Mouse (Mus musculus) NIH3T3 (cell line): ENCODE results near the gene Gli2.

Source experiments
- DNase-seq: peaks from one replicate; pipeline ENCODE4 v3.0.0-alpha.2; 2012; ENCODE audit warnings: low read depth

Gli2 gene

DNA sequence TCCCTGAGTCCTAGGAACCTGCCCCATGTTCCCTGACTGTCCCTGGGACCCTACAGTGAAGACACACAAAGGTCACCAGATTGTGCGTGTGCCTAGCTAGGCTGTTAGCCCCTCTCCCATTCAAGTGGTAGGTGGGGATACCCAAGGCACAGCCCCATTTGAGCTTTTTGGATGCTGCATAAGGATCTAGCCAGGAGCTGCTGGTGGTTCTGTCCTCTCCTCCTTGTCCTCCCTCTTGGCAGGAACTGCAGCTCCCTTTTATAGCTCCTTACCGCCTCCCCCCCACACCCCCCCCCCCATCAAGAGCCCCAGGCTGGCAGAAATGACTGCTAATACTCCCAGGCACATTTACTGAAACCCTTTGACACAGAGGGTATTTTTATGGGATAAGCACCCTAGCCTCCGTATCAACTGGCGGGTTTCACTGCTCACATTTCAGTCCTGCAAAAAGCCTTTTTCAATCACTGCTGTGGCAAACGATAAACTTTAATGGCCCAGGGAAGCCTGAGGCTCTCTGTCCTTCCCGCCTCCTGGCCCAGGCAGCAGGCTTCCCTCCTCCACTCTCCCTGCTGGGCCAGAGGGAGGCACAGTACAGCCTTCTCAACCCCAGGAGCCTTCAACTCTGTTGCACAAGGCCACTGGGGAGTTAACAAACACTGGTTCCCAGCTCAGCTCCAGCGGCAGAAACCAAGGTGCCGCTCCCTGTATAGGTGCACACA, 151.4 kb downstream of the Gli2 start:
- DNase-seq = no peak

DNA sequence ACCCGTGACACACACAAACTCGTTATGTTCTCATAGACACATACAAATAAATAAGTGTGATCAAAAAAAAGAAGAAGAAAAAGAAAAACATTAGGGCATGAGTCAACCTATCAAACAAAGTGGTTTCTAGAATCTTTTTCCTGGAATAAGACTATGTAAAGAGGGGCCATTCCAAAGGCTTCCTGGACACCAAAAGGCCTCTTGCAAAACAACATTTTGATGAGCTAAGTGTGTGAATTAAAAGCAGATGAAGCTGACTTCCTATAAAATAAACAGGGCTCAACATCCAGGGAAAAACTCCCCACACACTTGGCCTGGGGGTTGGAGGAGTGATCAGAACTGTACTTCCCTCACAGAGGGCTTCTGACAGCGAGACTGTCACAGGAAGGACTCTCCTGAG, 155.1 kb downstream of the Gli2 start:
- DNase-seq = peak; percentile 74

DNA sequence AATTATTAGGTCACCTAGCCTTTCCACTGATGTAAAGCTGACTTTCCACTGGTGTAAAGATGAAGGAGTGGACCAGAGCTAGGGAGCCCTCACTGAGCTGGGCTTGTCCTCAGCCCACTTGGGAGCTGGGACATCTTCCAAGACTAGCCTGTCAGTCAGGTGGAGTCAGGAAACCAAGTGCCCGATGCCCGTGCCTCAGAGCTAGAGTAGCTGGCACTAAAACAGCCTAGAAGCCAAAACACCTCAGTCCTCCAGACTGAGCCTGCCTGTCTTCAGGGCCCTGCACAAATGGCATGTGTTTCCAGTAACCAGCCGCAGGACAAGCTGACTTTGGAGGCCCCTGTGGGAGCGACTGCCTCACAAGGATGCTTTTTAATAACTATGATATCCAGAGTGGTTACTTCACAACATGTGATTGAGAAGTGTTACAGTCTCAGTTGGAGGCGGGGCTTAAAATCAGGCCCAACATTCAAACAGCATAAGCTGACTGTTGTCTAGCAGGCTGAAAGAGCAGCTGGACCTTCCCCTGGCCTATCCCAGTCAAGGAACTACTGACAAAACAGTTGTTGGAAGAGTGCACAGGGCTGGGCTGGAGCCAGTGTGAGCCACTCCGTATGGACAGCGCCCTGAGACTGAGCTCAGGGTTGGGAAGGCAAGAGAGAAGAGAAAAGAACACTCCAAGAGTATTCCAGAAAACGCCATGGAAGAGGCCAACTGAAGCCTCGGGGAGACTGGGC, 158.2 kb downstream of the Gli2 start:
- DNase-seq = peak; percentile 49

DNA sequence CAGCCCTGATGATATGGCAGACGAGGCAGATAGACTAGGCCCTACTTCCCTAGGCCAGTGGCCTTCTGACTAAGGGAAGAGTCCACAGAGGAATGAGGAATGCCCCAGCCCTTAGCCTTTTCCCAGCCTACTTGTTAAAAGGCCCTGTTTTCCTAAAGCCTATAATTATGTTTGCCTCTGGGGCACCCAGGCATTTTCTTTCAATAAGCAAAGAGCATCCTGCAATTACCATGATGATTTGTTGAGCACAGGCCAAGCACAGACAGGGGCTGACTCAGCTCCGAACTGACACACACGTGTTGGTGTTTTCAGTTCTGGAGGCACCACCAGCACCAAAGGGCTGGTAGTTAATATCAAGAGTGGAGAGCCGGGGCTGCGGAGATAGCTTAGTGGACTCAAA, 162.0 kb downstream of the Gli2 start:
- DNase-seq = peak; percentile 62

DNA sequence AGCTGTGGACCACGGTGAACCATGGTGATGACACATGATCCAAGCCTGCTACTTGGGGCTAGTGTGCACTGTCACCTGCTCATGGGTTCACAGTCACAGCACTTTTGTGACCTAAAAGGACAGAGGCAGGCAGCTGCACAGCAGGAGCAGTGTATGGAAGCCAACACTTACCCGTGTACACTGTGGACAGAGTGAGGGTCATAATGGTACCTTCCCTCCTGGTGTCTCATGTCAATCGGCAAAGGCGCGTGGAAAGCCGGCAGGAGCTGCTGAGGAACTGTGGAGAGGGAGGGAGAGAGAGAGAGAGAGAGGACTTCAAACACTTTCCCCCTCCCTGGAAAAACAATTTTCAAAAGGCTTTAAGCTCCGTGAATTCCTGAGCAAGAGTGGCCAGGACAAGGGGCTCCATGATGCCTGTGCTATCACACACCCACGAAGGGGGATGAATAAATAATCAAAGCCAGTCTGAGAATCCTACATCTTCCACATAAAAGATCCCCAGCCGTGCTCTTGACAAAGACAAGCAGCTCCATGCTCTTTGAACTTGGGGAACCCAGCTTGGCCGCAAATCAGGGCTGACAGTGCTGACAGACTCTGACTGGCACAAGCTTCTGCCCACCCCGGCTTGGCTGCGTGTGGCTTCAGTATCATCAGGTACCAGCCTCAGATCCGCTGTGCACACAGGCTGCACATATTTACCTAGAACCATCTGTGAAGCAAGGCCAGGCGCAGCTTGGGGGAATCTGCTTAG, 163.1 kb downstream of the Gli2 start:
- DNase-seq = no peak

DNA sequence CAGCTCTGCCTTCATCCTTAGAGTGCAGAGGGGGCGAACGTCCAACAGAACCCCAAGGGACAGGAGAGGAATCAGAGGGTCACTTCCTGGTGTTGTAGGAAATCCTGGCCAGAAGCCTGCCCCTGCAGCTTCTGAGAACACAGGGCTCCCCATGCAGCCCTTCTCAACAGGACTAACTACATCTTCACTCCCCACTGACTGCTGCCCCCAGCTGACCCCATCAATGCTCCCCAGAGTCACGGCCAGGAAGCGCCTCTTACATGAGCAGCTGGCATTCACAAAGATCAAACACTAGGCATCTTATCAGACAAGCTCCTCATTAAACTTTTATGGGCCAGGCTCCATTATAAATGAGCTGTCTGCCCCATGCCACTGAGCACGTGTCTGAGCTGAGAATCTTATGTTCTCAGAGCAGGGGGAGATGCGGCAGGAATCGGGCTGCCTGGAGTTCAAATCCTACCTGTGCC, 172.6 kb downstream of the Gli2 start:
- no peak for DNase-seq

DNA sequence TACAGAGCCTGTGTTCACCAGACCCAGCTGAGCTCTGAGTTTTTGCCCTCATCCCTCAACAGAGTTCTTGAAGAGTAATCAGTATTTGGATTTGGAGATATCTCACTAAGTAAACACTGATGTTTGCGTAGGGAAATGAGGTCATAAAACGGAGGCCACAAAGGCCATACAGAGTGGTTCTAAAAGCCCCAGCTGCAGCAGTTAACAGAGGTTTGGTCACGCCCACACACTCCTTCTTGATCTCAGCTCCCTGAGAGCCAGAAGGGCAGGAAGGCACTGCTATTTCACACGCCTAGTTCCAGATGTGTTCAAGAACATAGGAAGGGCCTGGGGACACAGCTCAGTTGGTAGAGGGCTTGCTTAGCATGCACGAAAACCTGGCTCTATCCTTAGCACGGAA, 175.1 kb downstream of the Gli2 start:
- DNase-seq = no peak

DNA sequence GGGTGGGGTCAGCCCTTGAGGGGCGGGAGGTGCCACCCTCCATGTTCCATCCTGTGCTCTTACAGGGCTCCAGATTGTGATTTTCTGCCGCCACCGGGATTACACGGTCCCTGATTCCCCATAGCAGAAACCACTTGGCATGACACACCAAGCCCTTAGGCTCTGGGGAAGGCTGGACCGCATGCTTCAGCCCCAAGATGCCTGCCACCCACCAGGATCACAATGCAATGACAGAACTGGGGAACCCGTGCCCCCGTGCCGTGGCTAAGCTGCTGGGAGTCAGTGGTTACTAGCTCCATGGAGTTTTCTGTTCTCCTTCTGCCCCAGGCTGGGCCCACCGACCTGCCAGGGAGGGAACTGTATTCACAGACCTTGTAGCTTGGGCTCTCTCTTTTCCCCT, 178.2 kb downstream of the Gli2 start:
- no peak for DNase-seq

DNA sequence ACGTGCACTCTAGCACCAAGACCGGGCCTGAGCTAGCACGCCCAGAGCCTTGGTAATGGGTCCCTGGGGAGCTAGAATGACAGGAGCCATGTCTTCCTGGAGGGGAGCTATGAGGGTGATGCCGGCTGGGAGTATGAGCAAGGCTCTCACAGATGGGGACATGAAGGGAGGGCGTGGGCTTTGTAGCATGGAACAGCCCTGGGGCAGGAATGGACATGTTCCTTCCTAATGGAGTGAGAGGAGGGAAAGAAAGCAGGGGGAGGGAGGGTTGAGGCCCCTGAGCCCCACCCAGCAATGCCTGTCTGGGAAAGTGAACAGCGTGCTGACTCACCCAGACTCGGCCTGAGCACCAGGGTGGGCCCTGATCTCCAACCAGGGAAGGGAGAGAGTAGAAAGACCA, 179.9 kb downstream of the Gli2 start:
- DNase-seq = peak; percentile 57

DNA sequence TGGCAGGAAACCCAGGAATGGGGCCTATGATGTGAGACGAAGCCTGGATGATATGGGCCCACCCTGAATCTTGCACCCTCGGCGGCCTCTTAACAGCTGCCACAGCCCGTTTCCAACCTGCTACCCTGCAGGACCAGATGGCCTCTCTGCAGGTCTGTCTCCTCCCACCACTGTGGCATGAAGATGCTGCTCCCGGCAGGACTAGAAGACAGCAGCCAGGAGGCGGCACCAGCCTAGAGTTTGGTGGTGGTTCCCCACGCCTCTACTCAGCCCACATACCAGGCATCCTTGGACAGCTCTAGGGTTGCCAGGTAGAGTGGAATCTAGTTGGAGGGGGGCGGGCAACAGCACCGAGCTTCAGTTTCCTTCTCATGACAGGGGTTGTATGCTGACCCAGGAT, 188.7 kb downstream of the Gli2 start:
- DNase-seq = no peak

DNA sequence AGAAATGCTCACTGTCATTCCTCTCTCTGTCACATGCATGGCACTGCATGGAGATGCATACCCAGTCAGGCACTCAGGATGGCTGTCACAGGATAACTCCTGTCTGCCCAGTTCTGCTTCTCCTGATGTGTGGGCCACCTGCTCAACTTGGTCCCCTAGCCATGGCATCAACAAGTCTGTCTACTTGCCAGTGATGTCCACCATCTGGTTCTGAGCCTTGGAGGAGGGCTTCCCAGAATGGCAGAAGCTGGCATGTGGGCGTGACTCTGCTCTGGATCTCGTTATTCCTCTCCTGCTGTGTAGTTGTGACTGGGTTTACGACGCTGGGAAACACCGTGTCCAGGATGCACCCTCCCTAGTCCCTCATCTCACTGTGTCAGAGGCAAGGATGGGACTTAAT, 189.4 kb downstream of the Gli2 start:
- no peak for DNase-seq

DNA sequence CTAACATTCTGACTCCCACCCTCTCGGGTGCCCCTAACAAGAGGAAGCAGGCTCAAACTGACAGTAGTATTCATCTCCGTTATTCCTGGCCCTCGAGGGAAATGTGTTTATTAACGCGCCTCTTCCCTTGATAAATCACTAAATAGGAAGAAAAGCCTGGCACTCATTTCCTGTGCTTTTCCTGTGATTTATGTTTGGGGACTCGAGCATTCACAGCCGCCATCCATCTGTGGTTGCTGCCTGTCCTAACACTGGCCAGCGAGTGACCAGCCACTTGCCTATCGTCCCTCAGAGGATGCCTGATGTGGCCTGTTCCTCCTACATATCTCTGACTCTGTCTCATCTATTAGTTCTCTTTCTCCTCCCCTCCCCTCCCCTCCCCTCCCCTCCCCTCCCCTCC, 195.3 kb downstream of the Gli2 start:
- no peak for DNase-seq

DNA sequence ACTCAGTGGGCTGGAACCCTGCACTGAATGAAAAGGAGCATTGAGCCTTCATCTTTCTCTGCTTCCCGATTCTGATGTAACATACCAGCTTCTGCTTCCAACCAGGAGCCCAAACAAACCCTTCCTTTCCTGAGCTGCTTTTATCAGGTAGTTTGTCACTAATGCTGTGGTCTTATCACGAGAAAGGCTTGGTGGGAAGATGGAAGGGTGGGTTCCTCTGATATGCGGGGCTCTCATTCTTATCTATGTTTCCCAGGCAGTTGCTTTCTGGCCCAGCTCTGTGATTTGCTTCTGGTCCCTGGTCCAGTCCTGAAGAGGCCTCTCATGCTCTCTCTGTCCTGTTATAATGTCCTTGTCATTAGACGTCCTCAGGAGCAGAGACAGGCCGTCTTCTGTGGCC, 222.8 kb downstream of the Gli2 start:
- no peak for DNase-seq

DNA sequence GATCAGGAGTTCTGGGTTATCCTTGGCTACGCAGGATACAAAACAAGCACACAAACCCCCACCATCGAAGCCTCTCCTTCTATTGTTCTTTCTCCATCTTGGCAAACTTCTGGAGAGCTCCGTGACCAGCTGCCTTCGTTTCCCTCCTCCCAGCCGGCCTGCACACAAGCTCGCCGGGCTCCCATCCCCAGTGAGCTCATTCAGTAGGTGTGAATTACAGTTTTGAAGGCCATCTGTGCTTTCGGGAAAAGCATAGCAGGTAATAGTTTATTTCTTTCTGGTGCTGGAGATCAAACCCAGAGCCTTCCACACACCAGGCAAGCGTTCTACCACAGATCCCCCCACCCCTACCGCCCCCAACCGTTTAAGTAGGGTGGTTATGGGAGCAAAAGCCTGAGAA, 226.8 kb downstream of the Gli2 start:
- no peak for DNase-seq

DNA sequence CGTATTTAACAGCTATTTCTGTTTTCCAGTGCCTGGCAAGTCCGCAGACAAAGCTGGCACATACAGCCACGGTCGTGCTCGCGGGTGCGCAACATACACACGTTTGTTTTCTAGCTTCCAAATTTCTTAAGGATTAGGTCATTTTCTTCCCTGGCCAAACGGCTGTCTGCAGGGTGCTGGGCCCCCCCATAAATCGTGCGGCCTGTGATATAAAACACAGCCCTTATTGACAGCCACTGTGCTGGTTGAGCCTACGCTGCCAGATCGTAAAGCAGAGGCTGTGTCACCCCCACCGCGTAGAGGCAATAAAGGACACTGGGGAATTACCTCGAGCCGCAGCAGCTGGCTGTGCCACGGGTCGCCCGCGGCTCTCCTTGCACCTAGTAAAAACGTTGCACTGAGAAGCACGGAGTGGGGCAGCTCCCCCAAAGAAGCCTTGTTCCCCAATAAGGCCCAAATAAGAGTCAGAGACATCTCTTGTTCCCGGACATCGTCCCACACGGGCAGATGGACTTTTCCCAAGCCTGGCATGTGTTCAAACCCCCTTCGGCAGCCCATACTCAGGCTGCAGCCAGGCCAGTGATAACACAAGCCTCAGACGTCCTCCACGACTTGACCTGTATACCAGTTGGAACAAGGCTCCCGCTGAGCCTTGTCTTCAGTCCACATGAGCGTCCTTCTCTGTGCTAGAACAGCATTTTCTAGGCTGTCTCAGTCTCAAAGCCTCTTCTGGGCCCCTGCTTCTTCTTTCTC, 227.8 kb downstream of the Gli2 start:
- DNase-seq = peak; percentile 8

DNA sequence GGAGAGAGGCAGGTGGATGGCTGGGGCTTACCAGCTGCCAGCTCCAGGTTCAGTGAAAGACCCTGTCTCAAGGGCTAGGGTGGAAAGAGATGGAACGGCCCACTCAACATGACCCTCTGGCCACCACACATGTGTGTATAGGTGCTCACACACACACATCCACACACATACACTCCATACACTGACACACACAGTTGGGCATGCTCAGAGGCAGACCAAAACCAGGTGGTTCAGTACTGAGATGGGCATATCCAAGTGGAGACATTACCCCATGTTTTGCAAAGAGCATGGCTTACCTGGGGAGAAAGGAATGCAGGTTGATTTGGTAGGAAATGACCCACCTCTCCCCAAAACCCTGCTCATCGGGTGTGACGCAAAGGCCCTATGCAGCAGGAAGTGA, 228.4 kb downstream of the Gli2 start:
- DNase-seq = no peak

DNA sequence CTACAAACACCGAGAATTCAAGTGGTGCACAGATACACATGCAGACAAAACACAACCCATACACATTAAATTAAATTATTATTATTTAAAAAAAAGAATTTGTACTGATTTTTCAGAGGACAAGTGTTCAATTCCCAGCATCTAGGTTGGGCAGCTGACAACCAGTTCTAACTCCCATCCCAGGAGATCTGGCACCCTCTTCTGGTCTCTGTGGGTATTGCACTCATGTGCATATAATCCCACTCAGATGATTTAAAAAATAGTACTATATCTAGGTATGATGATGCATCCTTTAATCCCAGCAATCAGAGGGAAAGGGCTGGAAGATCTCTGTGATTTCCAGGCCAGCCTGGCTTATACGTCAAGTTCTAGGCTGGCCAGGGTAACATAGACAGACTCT, 231.2 kb downstream of the Gli2 start:
- peak; percentile 14 for DNase-seq

DNA sequence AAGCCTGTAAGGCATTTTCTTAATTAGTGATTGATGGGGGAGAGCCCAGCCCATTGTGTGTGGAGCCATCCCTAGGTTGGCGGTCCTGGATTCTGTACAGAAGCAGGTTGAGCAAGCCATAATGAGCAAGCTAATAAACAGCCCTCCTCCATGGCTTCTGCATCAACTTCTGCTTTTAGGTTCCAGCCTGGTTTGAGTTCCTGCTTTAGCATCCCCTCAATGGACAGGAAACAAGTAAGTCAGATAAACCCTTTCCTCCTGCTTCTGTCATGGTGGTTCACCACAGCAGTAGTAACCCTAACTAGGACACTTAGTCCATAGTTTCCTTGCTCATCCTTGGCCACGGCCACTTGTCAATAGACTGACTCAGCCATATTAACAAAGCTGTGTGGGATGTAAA, 238.4 kb downstream of the Gli2 start:
- no peak for DNase-seq

DNA sequence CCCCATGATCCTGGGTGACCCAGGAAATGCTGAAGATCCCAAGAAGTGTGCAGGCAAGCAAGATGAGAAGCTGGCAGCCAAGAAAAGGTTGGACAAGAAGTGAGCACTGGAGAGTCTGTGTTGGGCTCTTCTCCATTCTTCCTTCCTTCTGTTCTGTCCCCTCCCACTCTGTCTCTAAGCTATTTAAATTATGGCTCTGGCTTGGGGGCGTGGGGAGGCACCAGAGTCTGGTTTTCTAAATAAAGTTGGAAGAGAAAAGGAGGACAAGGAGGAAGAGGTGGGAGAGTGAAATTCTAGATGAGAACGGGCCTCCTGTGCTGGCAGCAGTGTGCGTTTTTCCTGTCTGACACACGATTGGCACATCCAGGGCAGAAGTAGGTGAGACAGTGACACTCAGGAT, 243.1 kb downstream of the Gli2 start:
- no peak for DNase-seq

DNA sequence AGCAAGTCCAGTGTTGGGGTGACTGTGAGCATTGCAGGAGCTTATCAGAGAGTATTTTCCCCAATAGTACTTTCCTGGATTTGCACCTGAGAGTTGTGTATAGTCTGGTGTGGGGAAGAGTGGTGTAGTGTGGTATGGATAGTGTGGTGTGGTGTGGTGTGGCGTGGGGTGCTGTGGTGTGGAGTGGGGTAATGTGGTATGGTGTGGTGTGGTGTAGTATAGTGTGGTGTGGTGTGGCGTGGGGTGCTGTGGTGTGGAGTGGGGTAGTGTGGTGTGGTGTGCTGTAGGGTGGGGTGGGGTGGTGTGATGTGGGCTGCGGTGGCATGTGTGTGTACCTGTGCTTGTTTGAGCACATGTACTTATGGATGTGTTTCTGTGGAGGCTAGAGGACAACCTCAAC, 246.7 kb downstream of the Gli2 start:
- DNase-seq = no peak

DNA sequence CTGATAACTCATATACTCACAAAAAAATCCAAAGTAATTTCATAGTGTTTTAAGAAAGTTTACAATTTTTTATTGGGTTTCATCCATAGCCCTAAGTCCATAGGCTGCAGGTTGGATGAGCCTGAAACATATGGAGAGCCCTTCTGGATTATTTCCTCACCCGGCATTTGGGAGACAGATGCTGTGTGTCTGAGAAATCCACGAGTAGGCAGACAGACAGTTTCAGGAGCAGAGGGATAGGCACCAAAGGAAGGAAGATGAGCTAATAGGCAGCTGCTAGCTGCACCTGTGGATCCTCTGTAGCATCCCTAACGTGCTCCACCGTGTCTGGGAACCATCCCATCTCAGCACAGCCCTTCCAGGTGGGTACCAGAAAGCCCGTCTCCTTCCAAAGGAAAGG, 251.3 kb downstream of the Gli2 start:
- no peak for DNase-seq
